Mouse (Mus musculus): ENCODE results near the gene Thsd7a.

Gene Thsd7a

GRCm38 (mm10) chr6:12506877-12507276, 242.3 kb downstream of the Thsd7a start:
- in situ Hi-C loops (cut with MseI, MboI): no loop called here

DNA sequence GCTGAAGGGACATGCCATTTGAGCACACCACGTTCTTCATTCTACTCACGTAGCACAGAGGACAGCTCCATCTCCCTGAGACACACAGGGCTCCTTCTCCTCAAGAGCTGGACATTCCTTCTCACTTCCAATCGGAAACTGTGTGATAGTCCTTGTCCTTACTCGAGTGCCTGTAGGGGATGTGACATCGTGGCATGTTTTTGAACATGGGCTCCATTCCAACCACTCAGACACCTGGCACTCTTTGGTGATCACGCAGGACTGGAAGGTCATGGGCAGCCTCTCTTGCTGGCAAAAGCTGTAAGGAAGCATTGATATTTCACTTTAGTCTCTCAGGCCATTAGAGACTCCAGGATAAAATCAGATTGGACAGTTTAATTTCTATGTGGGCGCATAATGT, 245.3 kb downstream of the Thsd7a start:
- in situ Hi-C loops (cut with MseI, MboI): no loop called here

GRCm38 (mm10) chr6:12500888-12501287, 248.3 kb downstream of the Thsd7a start:
- in situ Hi-C loops (cut with MseI, MboI): no loop called here

GRCm38 (mm10) chr6:12499866-12500265, 249.3 kb downstream of the Thsd7a start:
- in situ Hi-C loops (cut with MseI, MboI): no loop called here

DNA sequence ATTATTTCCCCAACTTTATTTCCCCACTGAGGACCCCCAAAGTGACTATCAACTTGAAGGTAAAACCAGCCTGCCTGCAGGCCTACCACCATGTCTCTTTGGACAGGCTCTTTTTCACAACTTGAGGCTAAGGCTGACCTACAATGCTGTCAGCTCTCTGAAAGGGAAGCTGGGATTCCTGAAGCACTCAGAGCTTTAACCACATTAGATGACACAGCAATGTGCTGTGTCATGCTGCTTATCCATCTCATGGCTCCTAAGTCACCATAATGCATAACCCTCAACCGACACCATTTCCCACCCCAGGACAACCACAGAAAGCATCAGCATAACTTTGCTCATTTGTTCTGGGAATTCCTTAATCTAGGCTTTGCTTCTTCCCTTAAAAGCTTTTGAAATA, 255.6 kb downstream of the Thsd7a start:
- in situ Hi-C loops (cut with MseI, MboI): no loop called here

DNA sequence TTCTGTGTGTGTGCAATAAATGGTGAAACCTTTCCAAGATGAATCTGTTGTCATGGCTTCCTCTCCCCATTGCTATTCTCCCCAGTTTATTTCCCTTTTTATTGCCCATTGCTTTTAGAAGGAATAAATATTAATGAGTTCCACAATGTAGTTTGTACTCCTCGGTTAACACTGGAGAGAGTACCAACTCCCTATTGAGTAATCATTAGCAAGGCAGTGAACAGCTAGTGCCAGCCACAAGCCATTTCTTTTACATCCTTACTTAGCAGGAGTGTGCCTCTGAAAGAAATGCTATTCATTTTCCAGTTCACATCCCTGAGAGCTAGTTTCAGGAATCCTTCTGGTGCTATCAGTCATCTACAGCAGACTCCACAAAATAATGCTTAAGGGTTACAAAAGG, 260.3 kb downstream of the Thsd7a start:
- in situ Hi-C loops (cut with MseI, MboI): no loop called here

- in situ Hi-C loops (cut with MseI, MboI): no loop called here
These were observed 267.6 kb downstream of the Thsd7a start for GRCm38 (mm10) chr6:12481527-12482163.

DNA sequence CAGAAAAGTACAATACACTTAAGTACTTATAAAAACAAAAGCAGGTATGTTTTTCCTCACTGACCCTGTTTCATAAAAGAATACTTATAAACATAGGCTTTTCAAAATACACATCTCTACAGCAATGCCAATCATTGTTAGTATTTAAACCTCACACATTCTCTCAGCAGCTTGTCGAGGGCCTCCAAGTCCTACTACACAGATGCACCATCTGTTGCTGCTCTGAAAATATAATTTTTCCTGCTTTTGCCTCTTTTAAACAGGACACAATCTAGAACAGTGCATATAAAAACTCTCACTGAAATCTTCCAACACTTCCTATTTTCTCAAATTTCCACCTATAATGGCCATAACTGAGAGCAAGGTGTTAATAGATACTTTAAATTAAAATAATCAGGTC, 270.9 kb downstream of the Thsd7a start:
- in situ Hi-C loops (cut with MseI, MboI): no loop called here

DNA sequence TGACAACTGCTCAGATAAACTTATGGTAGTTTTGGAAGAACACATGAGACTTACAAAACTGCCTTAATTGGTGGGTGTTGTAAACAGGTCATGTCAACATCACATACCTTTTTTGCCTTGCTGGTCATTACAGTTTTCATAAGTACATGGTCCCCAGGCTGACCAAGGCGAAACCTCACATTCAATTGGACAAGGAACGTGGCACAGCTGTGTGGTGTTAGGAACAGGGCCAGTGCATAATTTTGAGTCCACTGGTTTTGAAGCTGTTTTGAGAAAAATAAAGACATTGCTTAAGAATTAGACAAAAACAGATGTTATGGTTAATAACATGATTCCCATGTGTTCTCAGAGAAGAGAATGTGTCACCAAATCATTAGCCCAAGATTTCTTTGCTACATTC, 278.3 kb downstream of the Thsd7a start:
- in situ Hi-C loops (cut with MseI, MboI): no loop called here

DNA sequence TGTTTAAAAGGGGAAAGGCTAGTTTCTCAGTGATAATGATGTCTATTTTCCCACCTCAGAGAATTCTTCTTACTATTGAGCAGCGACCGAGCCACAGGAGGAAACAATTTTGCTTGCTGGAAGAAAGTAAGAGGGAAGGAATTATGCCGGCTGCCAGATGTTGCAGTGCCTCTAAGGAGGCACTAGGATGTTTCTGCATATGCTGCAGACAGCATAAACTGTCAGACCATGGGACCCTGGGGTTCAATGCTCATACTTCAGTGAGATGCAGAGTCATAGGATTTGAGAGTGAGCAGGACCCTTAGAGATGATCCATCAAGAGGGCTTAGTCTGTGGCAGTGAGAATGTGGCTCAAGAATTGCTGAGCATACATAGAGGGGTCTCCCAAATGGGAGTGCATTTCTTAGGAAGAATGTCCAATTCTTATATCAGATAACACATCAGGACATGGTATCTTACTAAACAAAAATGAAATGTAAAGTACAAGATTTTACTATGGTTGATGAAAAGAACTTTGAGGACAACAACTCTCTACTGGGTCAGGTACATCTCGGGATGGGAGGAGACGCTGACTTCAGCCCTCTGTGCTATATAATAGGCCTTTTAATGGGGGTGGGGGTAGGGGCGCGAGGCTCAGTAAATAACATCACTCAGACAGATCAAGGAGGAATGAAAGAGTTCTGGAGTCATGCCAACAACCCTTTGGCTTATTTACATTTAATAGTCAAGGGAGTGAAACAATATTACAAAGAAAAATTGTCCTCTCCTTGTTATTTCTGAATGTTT, 281.7 kb downstream of the Thsd7a start:
- in situ Hi-C loops (cut with MseI, MboI): no loop called here

DNA sequence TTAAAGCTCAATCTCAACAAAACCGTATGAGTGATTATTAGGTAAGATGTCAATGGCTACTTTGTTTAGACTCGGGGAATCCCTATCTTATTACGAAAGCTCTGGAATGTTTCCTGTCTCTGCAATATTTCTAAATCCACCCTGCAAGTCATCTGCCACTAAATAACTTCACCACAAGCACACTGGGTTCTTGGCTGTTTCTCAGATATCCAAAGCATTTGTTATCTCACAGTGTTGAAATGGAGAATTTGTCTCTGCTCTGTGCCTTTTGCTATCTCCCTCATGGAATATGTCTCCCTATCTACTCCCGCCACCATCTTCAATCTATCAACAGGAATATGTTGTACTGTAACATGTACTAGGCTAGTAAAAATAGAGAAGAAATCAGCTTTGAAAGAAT, 290.4 kb downstream of the Thsd7a start:
- in situ Hi-C loops (cut with MseI, MboI): no loop called here

- in situ Hi-C loops (cut with MseI, MboI): no loop called here
These were observed 291.8 kb downstream of the Thsd7a start for GRCm38 (mm10) chr6:12457451-12457850.

GRCm38 (mm10) chr6:12454876-12455485, 294.2 kb downstream of the Thsd7a start:
- in situ Hi-C loops (cut with MseI, MboI): no loop called here

- in situ Hi-C loops (cut with MseI, MboI): no loop called here
These were observed 295.1 kb downstream of the Thsd7a start for GRCm38 (mm10) chr6:12454132-12454531.

DNA sequence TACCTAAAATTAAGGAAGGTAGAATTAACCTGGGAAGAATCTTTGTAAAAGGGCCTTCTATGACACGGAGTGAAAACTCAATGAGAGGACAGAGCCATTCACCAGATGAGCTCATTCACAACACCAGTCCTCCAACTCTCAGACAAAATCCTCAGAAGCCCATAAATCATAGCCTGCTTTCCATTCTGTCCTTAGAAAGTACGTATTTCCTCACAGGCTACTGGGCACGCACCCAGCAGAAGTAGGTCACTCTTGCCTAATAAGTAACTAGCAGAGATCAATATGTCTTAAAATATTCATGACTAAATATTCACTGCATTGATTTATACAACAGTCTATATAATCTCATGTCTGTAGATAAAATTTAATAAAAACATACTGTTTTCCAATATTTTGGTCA, 300.4 kb downstream of the Thsd7a start:
- in situ Hi-C loops (cut with MseI, MboI): no loop called here

DNA sequence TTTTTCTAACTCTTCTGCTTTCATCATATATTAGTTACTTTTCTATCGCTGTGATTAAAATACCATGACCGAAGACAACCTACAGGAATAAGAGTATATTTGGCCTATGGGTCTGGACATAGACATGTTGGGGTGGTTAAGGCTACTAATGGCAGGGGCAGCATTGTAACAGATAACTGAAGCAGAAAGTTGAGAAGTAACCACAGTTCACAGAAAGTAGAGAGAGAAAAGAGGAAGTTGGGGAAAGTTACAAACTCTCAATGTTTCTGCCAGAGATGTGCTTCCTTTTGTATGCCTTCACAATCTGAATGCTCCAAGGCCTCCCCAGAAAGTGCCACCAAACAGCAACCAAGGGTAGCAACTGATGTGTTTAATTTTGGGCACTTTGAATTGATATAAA, 303.7 kb downstream of the Thsd7a start:
- in situ Hi-C loops (cut with MseI, MboI): no loop called here

DNA sequence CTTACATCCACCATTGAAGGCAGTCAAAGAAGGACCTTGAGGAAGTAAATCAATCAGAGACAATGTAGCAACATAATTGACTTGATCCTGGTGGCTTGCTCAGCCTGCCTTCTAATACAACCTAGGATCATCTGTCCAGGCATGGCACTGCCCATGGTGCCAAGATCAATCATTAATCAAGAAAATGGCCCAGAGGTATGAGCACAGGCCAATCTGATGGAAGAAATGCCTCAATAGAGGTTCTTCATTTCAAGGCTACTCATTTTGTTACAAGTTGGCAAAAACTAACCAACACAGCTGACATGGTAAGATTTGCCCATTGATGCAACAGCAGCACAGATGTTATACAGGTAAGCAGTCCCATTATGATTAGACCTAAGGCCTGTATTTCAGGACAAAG, 309.6 kb downstream of the Thsd7a start:
- in situ Hi-C loops (cut with MseI, MboI): no loop called here

GRCm38 (mm10) chr6:12419070-12419469, 330.1 kb downstream of the Thsd7a start:
- in situ Hi-C loops (cut with MseI, MboI): no loop called here

- in situ Hi-C loops (cut with MseI, MboI): no loop called here
These were observed 332.2 kb downstream of the Thsd7a start for GRCm38 (mm10) chr6:12416976-12417375.

DNA sequence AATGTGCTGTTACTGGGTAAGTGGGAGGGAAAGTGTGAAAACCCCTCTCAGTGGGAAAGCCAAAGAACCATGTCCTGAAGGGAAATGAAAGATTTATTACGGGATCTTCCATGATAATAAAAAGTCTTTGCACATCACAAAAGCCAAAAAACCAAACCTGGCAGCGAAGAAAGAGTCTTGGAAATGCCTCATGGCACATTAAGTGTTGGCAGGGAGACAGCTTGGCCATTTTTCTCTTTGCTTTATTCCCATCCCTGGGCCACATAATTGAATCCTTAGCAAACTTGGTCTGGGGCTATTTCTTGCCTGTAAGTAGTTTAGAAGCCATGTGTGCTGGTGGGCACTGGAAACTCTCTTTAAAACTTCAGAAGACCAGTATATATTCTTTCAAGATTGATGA, 344.8 kb downstream of the Thsd7a start:
- in situ Hi-C loops (cut with MseI, MboI): no loop called here

- in situ Hi-C loops (cut with MseI, MboI): no loop called here
These were observed 346.2 kb downstream of the Thsd7a start for GRCm38 (mm10) chr6:12402996-12403395.

DNA sequence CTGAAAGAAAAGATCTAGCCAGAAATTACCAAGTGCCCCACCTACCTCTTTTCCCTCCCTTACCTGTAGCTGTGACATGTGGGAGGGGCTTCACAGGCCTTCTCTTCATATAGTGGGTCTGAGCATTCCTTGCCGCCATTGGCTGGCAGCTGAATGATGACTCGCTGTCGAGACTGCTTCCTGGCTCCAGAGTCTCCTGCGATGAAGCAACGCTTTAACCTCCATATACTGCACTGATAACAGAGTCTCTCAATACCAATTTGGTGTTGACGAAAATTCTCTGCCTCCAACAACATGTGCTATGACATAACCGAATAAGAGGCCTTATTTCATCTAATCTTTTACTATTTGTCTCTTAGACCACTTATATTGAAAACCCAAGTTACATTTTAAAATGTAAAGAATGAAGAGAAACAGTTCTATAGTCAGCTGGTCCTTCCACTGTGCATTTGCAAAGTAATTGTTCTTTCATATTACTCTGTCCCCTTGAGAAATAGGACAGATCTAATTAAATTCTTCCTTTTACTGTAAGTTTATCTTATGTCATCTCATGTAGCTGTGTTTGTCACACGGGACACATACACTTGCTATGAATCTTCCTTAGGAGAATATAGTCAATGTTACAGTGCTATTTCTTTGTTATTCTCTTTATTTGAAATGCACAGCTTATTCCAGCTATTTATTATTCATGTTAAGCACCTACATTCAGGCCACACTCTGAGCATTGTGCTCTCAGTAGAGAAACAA, 351.3 kb downstream of the Thsd7a start:
- in situ Hi-C loops (cut with MseI, MboI): no loop called here
